Mouse (Mus musculus): ENCODE results near the gene Cyth1. TPM values are rescaled to one million over a fixed set of nuclear protein-coding genes. Genes with fewer than 3 reads are reported as not detected.

Cyth1 gene
- polyA plus RNA-seq, 1 experiment: 19.6 TPM

DNA sequence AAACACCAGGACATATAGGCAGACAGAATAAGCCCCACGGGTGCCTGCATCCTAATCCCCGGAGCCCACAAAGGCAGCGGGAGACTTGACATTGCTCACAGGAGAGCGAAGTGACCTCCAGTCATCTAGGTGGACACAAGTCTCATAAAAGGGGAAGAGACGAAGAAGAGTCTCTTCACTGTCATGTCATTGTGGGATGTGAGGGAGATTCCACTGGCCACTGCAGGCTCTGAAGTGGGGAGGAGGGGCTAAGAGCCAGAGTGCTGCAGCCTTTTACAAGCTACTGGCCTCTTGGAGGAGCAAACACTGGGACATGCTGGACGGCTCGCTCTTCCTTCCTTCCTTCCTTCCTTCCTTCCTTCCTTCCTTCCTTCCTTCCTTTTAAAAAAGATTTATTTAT, 13.5 kb downstream of the Cyth1 start:
- Histone ChIP-seq H3K27me3 (ENCODE audit: control insufficient read depth, insufficient read depth, low read length) (no peaks in the 10 kb centered on the region), H3K4me1 (ENCODE audit: control insufficient read depth, insufficient read depth, insufficient read length, low read length) (peaks cover 16% of the 10 kb centered on the region), H3K27ac (ENCODE audit: insufficient read depth, low read depth, low read length) (peak overlapping the region; percentile 32), H3K36me3 (ENCODE audit: control insufficient read depth, insufficient read depth, low read length) (no peaks in the 10 kb centered on the region), H3K4me3 (ENCODE audit: low read depth, low read length) (no peak overlapping the region)
- WGBS: 85% methylated on average over 7 of the region's 7 CpGs
- TF ChIP-seq POLR2A (IDR thresholded peaks at IDR 0.05; ENCODE audit: low read depth, low read length): no peak
- TF ChIP-seq CTCF (IDR thresholded peaks at IDR 0.05; ENCODE audit: extremely low read depth, insufficient read length, insufficient replicate concordance, low read depth, low read length): no peak

DNA sequence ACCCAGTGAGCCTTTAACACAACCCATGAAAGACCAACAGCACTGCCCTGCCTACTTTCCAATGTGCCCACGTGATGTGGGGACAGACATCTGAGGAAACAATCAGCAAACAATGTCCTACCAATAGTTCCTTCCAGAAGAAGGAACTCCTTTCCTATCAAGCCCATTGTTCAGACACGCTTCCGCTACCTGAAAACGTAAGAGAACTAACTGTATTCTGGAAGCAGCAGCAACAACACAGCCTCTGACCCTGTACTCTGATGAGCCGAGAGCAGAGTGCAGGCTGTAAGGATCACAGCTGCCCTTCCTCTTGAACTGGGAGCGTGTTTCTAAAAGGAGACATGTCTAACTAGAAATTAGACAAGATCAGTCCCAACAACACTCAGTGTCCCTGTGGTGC, 13.9 kb downstream of the Cyth1 start:
- TF ChIP-seq POLR2A (IDR thresholded peaks at IDR 0.05; ENCODE audit: low read depth, low read length) (no peak), CTCF (IDR thresholded peaks at IDR 0.05; ENCODE audit: extremely low read depth, insufficient read length, insufficient replicate concordance, low read depth, low read length) (no peak)
- Histone ChIP-seq H3K27me3 (ENCODE audit: control insufficient read depth, insufficient read depth, low read length) (no peaks in the 10 kb centered on the region), H3K4me1 (ENCODE audit: control insufficient read depth, insufficient read depth, insufficient read length, low read length) (peaks cover 12% of the 10 kb centered on the region), H3K36me3 (ENCODE audit: control insufficient read depth, insufficient read depth, low read length) (no peaks in the 10 kb centered on the region), H3K27ac (ENCODE audit: insufficient read depth, low read depth, low read length) (peak overlapping the region; percentile 32), H3K4me3 (ENCODE audit: low read depth, low read length) (no peak overlapping the region)
- WGBS: 72% methylated on average over 6 of the region's 6 CpGs

- H3K27ac ChIP-seq (ENCODE audit: insufficient read depth, low read depth, low read length): no peak overlapping the region
- no peaks in the 10 kb centered on the region for H3K36me3 ChIP-seq (ENCODE audit: control insufficient read depth, insufficient read depth, low read length)
- WGBS: 42% methylated on average over 3 of the region's 3 CpGs
- no peak overlapping the region for H3K4me3 ChIP-seq (ENCODE audit: low read depth, low read length)
- no peaks in the 10 kb centered on the region for H3K27me3 ChIP-seq (ENCODE audit: control insufficient read depth, insufficient read depth, low read length)
- TF ChIP-seq POLR2A (IDR thresholded peaks at IDR 0.05; ENCODE audit: low read depth, low read length) (no peak), CTCF (IDR thresholded peaks at IDR 0.05; ENCODE audit: extremely low read depth, insufficient read length, insufficient replicate concordance, low read depth, low read length) (no peak)
- H3K4me1 ChIP-seq (ENCODE audit: control insufficient read depth, insufficient read depth, insufficient read length, low read length): peaks cover 10% of the 10 kb centered on the region
Measured at GRCm38 (mm10) chr11:118233924-118234323, 14.5 kb downstream of the Cyth1 start.

GRCm38 (mm10) chr11:118232314-118232831, 16.0 kb downstream of the Cyth1 start:
- Histone ChIP-seq H3K27ac (ENCODE audit: insufficient read depth, low read depth, low read length) (no peak overlapping the region), H3K4me3 (ENCODE audit: low read depth, low read length) (no peak overlapping the region), H3K36me3 (ENCODE audit: control insufficient read depth, insufficient read depth, low read length) (no peaks in the 10 kb centered on the region), H3K4me1 (ENCODE audit: control insufficient read depth, insufficient read depth, insufficient read length, low read length) (peaks cover 13% of the 10 kb centered on the region), H3K27me3 (ENCODE audit: control insufficient read depth, insufficient read depth, low read length) (no peaks in the 10 kb centered on the region)
- TF ChIP-seq POLR2A (IDR thresholded peaks at IDR 0.05; ENCODE audit: low read depth, low read length) (no peak), CTCF (IDR thresholded peaks at IDR 0.05; ENCODE audit: extremely low read depth, insufficient read length, insufficient replicate concordance, low read depth, low read length) (peak; percentile 53; the same call in 1 of the 2 replicates)
- 46% methylated on average over 7 of the region's 7 CpGs for WGBS

DNA sequence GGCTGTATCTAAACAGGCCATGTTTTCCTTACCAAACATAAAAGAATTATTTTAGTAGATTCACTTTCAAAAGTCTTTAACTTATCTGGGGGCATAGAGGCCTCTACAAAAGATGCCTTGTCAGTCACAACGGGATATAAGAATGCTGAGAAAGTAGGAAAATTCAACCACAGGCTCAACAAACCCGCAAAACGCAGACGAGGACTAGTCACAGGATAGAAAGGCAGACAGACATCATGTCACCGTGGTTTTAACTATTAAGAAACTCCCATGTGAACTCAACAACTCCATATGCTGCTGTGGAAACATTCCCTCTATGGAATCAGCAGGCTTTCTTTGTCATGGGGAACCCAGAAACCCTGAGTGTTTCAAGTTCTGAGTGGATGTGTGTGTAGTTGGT, 18.5 kb downstream of the Cyth1 start:
- H3K4me1 ChIP-seq (ENCODE audit: control insufficient read depth, insufficient read depth, insufficient read length, low read length): peaks cover 9% of the 10 kb centered on the region
- 83% methylated on average over 5 of the region's 5 CpGs for WGBS
- no peaks in the 10 kb centered on the region for H3K36me3 ChIP-seq (ENCODE audit: control insufficient read depth, insufficient read depth, low read length)
- H3K27ac ChIP-seq (ENCODE audit: insufficient read depth, low read depth, low read length): no peak overlapping the region
- no peaks in the 10 kb centered on the region for H3K27me3 ChIP-seq (ENCODE audit: control insufficient read depth, insufficient read depth, low read length)
- H3K4me3 ChIP-seq (ENCODE audit: low read depth, low read length): no peak overlapping the region
- no peak for TF ChIP-seq CTCF (IDR thresholded peaks at IDR 0.05; ENCODE audit: extremely low read depth, insufficient read length, insufficient replicate concordance, low read depth, low read length)

DNA sequence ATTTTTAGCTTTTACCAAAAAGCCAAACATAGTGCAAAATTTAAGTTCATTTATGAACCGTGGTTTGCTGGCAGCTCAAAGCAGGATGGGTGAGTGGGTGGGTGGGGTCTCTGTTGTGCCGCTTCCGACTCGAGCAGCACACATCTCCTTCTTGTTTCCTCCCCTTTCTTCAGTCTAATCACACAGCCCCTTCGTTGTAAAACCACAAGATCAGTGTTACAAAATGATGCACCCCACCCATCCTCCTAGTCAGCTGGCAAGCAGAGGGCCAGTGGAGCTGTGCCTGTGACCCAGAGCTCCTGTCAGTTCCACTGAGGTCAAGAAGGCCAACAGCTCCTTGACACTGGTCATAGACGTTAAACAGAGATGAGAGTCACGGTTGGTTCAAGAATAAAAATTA, 20.7 kb downstream of the Cyth1 start:
- Histone ChIP-seq H3K4me1 (ENCODE audit: control insufficient read depth, insufficient read depth, insufficient read length, low read length) (peaks cover 3% of the 10 kb centered on the region), H3K36me3 (ENCODE audit: control insufficient read depth, insufficient read depth, low read length) (no peaks in the 10 kb centered on the region), H3K4me3 (ENCODE audit: low read depth, low read length) (no peak overlapping the region), H3K27ac (ENCODE audit: insufficient read depth, low read depth, low read length) (no peak overlapping the region), H3K27me3 (ENCODE audit: control insufficient read depth, insufficient read depth, low read length) (no peaks in the 10 kb centered on the region)
- 57% methylated on average over 7 of the region's 7 CpGs for WGBS
- no peak for TF ChIP-seq CTCF (IDR thresholded peaks at IDR 0.05; ENCODE audit: extremely low read depth, insufficient read length, insufficient replicate concordance, low read depth, low read length)
- TF ChIP-seq POLR2A (IDR thresholded peaks at IDR 0.05; ENCODE audit: low read depth, low read length): no peak

- no peak overlapping the region for H3K27ac ChIP-seq (ENCODE audit: insufficient read depth, low read depth, low read length)
- H3K36me3 ChIP-seq (ENCODE audit: control insufficient read depth, insufficient read depth, low read length): no peaks in the 10 kb centered on the region
- no peak for TF ChIP-seq CTCF (IDR thresholded peaks at IDR 0.05; ENCODE audit: extremely low read depth, insufficient read length, insufficient replicate concordance, low read depth, low read length)
- no peak for TF ChIP-seq POLR2A (IDR thresholded peaks at IDR 0.05; ENCODE audit: low read depth, low read length)
- peaks cover 3% of the 10 kb centered on the region; the same call in 1 of the 2 replicates for H3K4me1 ChIP-seq (ENCODE audit: control insufficient read depth, insufficient read depth, insufficient read length, low read length)
- 82% methylated on average over 7 of the region's 7 CpGs for WGBS
- H3K4me3 ChIP-seq (ENCODE audit: low read depth, low read length): no peak overlapping the region
- no peaks in the 10 kb centered on the region for H3K27me3 ChIP-seq (ENCODE audit: control insufficient read depth, insufficient read depth, low read length)
Measured at GRCm38 (mm10) chr11:118226850-118227249, 21.5 kb downstream of the Cyth1 start.
